Mouse (Mus musculus) spleen, adult 2 months (tissue): ENCODE data around the gene Spata2.

Experiments used
- CTCF ChIP-seq: fragments of 200-500 bp; IDR thresholded peaks from 2 replicates; pipeline ENCODE4 v1.5.1; 2011; ENCODE audit warnings: mild to moderate bottlenecking, inconsistent platforms; ENCODE audit not compliant: insufficient read depth, insufficient read length, insufficient replicate concordance; ENCODE audit errors: extremely low read depth
- POLR2A ChIP-seq: fragments of 200-500 bp; IDR thresholded peaks from 2 replicates; pipeline ENCODE4 v1.6.1; 2011; ENCODE audit warnings: low read depth, low read length, inconsistent platforms

DNA sequence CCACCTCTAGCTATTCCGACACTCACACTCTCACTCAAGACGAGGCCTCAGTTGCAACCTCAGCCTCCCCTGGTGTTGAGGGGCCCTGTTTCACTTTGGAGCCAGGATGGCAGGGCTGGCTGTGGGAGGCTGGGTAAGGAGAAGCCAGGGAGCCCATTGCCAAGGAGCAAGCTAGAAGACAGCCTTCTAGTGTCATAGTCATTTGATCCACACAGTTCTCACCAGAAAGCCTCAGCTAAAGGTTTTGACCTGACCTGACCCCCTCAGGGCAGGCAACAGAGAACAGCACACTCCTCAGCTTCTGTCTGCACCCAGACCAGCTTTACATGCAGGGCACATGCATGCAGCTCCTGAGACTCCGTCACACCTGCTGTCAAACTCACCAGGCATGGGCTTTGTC is 26.7 kb downstream of the Spata2 start:
- TF ChIP-seq CTCF (no peak), POLR2A (no peak)
